Mouse (Mus musculus): ENCODE measurements at regions not wholly inside any gene's neighbourhood (a gene's known extent, or its start where the extent isn't known, plus 50 kb on each side); places are given as distances from the start of the nearest gene placed in this dataset.

DNA sequence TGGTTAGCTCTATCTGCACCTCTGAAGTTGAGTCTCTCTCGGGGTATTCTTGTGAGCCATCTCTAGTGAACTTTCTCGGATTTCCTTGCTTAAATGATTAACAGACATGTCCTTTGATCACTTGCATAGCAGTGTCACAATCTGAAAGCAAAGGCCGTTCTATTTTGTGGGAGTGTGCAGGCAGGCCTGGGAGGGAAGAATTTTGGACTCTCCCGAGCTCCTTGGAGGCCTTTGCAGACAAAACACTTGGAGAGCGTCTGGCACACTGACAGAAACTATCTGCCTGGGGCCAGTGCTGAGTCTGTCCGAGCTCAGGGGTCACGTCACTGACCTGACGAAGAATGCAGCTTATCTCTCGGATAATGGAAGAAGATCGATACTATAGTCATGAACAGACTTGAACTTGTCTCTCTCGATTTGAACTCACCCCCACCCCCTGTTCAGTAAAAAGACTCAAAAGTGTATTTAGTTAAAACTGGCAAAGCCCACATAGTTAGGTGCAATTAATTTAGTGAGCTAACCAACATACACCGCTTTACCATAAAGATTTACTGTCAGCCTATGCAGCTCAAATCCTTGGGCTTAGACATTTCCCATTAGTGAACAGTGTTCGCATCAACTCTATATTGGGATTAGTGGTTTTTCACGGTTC lies 92.2 kb upstream of the Zfp366 start:
- TF ChIP-seq EP300 (IDR thresholded peaks at IDR 0.05; ENCODE audit: low read depth) (no peak), CTCF (IDR thresholded peaks at IDR 0.05; ENCODE audit: low read depth) (no peak)
